Mouse (Mus musculus): ENCODE measurements around the gene Zc3h10. TPM values are rescaled to one million over a fixed set of nuclear protein-coding genes. Genes with fewer than 3 reads are reported as not detected.

Gene Zc3h10
- total RNA-seq (2023): 34.6 TPM

GRCm38 (mm10) chr10:128547361-128548032, at the start of gene Zc3h10:
Gene Zc3h10 (minus strand): TSS chr10:128547774.

DNA sequence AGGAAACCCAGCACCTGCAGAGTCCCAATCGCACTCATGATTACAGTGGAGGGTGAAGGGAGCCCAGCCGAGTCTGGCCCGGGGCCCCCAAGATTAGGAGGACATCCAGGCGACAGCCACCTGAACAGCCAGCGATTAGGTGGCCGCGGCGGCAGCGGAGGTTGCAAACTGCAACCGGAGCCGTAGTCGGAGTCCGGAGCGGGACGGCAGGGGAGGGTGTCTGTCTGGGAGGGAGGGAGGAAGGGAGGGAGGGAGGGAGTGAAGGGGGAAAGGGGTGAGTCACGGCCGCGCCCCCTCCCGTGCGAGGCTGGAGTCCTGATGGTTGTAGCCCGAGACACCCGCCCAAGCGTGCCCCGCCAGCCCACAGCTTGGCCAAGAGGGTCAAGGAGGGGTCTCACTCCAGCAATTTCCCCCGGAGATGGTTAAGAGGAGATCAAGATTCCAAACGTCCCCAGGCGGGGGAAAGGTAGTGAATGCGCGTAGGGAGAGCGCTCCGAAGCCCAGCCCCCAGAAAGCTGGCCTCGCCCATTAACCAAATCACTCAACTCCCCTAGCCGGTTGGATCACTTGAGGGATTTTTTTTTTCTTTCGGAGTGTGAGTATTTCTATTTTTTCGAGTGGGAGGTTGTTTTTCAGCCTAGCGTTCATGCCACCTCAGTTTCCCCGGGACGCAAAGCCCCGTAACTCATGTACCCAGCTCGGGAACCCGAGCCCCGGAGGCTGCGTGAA, 42.1 kb upstream of the Zc3h10 start, which contains the start of gene Erbb3:
TSS of gene Erbb3 (minus strand) at position 189 of the 729 bp plus-strand sequence.

DNA sequence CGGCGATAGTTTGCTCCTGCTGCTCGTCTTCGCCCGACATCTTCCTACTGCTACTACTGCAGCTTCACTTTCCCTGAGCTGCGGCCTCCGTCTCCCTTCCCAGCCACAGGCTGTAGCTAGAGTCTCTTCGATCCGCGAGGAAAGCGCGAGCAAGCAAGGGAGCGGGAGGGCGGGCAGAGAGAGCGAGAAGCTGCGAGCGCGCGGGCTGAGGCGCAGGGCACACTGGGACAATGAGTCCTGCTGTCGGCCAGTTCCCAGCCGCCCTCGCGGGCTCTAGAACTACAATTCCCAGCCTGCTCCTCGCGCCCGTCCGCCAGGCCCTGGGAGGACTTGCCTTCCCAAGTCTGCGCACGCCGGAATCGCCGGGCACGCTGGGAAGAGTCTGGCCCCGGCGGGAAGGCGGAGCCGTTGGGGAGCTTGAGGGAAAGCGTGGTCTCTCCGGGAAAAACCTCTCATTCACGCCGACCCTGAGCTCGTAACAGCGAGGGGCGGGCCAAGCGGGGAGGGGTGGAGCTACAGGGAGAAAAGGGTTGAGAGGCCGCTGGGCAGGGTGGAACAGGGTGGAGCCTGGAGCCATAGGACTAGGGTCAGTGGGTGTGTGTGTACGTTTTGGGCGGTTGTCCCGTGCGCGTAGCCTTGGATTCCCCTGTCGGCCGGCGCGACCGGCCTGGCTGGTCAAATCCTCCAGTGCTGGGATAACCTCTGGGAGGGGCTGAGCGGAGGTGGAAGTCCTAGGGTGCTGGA, 18.4 kb upstream of the Zc3h10 start, which contains the start of gene Pa2g4:
TSS of gene Pa2g4 (minus strand) at position 200 of the 744 bp plus-strand sequence.

DNA sequence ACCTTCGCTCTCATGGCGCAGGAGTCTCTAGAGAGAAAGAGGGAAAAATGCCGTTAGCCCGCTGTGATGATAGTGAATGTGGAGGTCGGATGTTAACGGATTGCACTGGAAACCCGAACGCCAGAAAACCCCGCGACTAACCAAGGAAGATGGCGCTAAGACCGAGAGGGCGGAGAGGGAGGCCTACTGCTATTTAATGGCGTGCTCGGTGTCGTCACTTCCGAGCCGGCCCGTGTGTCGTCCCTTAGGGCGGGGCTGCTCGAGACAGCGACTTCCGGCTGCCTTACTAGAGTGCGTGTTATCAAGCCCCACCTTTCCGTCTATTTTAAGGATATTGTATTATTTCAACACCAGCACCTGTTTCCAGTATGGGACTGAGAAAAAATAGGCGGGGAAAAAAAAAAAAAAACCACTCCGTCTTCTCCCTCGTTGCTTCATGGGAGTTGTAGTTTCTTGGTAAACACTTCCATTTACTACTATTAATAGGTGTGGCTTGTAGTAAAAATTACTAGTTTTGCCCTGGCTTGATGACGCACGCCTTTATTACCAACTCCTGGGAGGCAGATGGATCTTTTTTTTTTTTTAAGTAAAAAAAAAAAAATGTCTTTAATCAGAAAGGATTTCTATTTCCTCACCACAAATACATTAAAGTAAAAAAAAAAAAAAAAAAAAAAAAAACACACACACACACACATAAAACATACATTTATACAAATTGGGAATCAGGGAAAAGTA, 1.5 kb upstream of the Zc3h10 start, which contains the start of gene Rpl41:
TSS of gene Rpl41 (minus strand) at position 359 of the 735 bp plus-strand sequence.

DNA sequence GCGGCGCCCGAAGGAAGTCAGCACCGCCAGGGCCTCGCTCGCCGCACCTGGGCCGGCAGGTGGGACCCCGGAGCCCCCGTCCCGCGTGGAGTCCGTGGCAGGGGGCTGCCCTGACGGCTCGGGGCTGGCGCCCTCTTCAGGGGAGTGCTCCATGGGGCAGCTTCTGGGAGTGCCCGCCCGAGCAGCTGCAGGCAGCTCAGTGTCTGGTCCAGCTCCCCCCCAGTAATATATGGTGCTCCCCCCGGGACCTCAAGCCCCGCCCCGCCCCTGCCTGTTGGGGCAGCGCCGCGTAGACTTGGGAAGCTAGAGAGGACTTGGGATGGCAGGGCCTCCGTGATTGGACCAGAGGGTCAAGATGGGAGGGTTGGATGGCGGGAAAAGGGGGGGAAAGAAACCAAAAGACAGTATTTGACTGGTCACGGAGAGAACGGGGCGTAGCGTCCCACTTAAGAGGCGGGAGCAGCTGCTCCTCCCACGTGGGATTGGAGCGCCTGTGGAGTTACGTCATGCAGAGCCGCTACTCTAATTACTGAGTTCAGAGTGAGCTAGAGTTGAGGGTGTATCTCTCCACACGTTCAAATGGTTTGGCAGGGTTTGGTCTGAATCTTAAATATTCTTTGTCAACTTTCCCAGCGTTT, 21.8 kb downstream of the Zc3h10 start, which contains the start of gene Esyt1:
TSS of gene Esyt1 (minus strand) at position 201 of the 638 bp plus-strand sequence.

GRCm38 (mm10) chr10:128498590-128498989, 49.0 kb downstream of the Zc3h10 start, which contains the start of gene Myl6b:
Gene Myl6b (minus strand): TSS chr10:128498685.

DNA sequence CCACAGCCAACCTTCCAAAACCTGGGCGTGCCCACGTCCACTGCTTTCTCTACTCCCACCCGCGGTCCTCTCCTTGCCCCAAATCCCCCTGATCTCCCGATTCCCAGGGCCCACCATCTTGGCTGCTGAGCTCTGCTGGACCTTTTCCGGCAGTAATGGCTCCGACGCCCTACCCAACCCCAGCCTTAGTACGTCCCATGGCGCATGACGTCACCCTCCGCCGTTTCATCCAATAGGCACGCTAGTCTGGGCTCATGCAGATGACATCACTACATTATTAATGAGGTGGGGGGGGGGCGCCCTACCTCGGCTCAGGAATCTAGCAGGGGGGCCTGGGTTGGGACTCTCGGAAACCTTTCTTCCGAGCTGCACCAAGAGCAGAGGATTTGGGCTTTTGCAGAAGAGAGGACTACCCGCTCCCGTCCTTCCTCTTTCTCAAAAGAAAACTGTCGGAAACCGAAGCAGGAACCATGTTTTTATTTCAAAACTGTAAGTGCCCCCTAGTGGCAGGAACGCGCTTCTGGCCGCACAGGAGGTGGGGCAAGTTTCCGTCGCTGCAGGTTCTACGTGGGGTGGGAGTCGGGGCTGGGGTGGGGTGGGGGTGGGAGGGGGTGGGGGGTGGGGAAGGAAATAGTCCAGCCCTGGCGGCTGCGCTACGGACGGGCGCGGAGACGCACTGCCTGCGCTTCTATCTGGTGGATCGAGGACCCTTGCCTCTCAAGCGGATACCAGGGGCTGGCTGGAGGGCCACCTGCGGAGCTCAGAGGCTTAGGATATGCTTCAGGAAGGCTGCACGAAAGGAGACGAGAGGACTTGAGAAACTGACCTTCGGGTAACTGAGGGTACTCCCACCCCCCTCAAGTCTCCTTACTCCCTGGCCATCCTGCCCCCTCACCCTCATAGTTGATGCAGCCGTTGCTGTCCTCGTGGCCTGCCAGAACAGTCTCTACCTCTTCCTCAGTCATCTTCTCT, 53.6 kb downstream of the Zc3h10 start, which contains the start of gene Myl6:
TSS of gene Myl6 (minus strand) at position 451 of the 972 bp plus-strand sequence.

Other genes with a start within 250 kb of the Zc3h10 start
- gene Il23a, start 249.0 kb downstream of the Zc3h10 start, total RNA-seq (2023): not detected
- 41.8 TPM for gene Pan2, start 244.4 kb downstream of the Zc3h10 start, total RNA-seq (2023)
- 29.1 TPM for gene Cnpy2, start 225.3 kb downstream of the Zc3h10 start, total RNA-seq (2023)
- 90.9 TPM for gene Cs, start 210.0 kb downstream of the Zc3h10 start, total RNA-seq (2023)
- 27.2 TPM for gene Coq10a, start 178.8 kb downstream of the Zc3h10 start, total RNA-seq (2023)
- 51.7 TPM for gene Ankrd52, start 170.7 kb downstream of the Zc3h10 start, total RNA-seq (2023)
- gene Slc39a5, start 146.5 kb downstream of the Zc3h10 start, total RNA-seq (2023): not detected
- 39.4 TPM for gene Nabp2, start 136.3 kb downstream of the Zc3h10 start, total RNA-seq (2023)
- gene Rnf41, start 136.1 kb downstream of the Zc3h10 start, total RNA-seq (2023): 28.5 TPM
- gene Smarcc2, start 88.5 kb downstream of the Zc3h10 start, total RNA-seq (2023): 126 TPM
- gene Myl6, start 53.6 kb downstream of the Zc3h10 start, total RNA-seq (2023): 738 TPM
- not detected for gene Myl6b, start 49.1 kb downstream of the Zc3h10 start, total RNA-seq (2023)
- 269 TPM for gene Esyt1, start 21.9 kb downstream of the Zc3h10 start, total RNA-seq (2023)
- 4,129 TPM for gene Rpl41, start 1.5 kb upstream of the Zc3h10 start, total RNA-seq (2023)
- gene Pa2g4, start 18.2 kb upstream of the Zc3h10 start, total RNA-seq (2023): 68.6 TPM
- gene Erbb3, start 41.9 kb upstream of the Zc3h10 start, total RNA-seq (2023): 1.3 TPM
- 1,438 TPM for gene Rps26, start 79.0 kb upstream of the Zc3h10 start, total RNA-seq (2023)
- gene Ikzf4, start 98.2 kb upstream of the Zc3h10 start, total RNA-seq (2023): 7.3 TPM
- gene Suox, start 126.3 kb upstream of the Zc3h10 start, total RNA-seq (2023): 12.7 TPM
- gene Rab5b, start 148.5 kb upstream of the Zc3h10 start, total RNA-seq (2023): 33.4 TPM
- 0.53 TPM for gene Pmel, start 156.4 kb upstream of the Zc3h10 start, total RNA-seq (2023)
- 33.1 TPM for gene Cdk2, start 157.3 kb upstream of the Zc3h10 start, total RNA-seq (2023)
- gene Dgka, start 197.1 kb upstream of the Zc3h10 start, total RNA-seq (2023): 936 TPM
- gene Pym1, start 200.1 kb upstream of the Zc3h10 start, total RNA-seq (2023): 69.8 TPM
- 0.83 TPM for gene Mmp19, start 243.1 kb upstream of the Zc3h10 start, total RNA-seq (2023)